In the genomic region with DNA sequence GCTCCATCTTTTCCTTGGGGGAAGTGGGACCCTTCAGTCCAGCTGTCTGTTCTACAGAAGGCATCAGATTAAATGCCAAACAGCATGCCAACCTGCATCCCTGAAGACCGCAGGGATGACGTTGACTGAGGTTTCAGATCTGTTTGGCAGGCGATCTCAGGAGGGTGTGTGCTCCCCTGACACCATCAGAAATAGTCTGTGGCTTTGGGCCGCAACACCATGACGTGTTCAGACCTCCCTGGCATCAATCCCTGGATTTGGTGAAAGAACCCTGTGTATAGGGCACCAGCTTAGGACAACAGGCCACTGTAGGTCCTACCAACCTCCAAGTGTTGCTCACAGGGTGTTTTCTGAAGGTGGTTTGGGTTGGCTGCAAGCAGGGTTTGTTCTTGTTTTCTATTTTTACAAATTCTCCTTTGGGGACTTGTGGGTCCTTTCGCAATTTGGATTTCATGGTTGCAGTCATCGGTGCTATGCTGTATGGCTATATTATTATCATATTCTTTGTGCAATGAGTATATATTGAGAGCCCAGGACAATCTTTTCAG, we compare ENCODE assay signal across 15 mouse cellular contexts.
DNase-seq lines count a peak whose midpoint lies in the region; ATAC-seq and TF ChIP-seq lines count a peak whose summit lies in the region.
"Had no signal": no experiment of that assay in that cellular context is flagged by ENCODE, and none has a peak within 500 bp of the region (broad histone marks: within the 10 kb centered on the region; RNA-seq: fewer than 3 reads in every experiment).

No protein-coding gene starts in this region.

- no peak overlapping the region for H3K9ac ChIP-seq in liver, postnatal 0 days (replicated peaks)
- H3K9ac ChIP-seq in liver, embryonic 12.5 days = no peak overlapping the region
- H3K9ac ChIP-seq: liver, embryonic 14.5 days had no signal

- peak; percentile 53 for DNase-seq in adrenal gland, adult 2 months
- DNase-seq in adrenal gland, postnatal 25 days = no peak
- DNase-seq in liver, postnatal 0 days = no peak
- DNase-seq in adipocyte (ENCODE audit: low spot score) = no peak
- no peak for DNase-seq in kidney, adult 9 months
- DNase-seq: cerebellum, postnatal 25 days; heart, postnatal 36 days; right cerebral cortex, postnatal 25 days had no signal

- no peak for TF ChIP-seq EP300 in liver, postnatal 0 days (IDR thresholded peaks at IDR 0.05; ENCODE audit: low read depth)

- no peak overlapping the region for H3K4me3 ChIP-seq in liver, postnatal 0 days (ENCODE audit: low read depth, low read length)
- no peak overlapping the region for H3K4me3 ChIP-seq in liver, embryonic 12.5 days
- no peak overlapping the region for H3K4me3 ChIP-seq in bone marrow, adult 2 months (replicated peaks; ENCODE audit: control insufficient read depth, low read depth, low read length)
- H3K4me3 ChIP-seq: forebrain, embryonic 10.5 days; midbrain, embryonic 10.5 days had no signal

- H3K4me2 ChIP-seq in liver, postnatal 0 days (ENCODE audit: low read depth, low read length) = no peak overlapping the region
- no peak overlapping the region for H3K4me2 ChIP-seq in liver, embryonic 12.5 days
- H3K4me2 ChIP-seq: heart, embryonic 11.5 days had no signal

- no peak for TF ChIP-seq POLR2A in bone marrow, adult 2 months (IDR thresholded peaks at IDR 0.05; ENCODE audit: borderline replicate concordance, control insufficient read depth, low read depth, low read length)

- WGBS in liver, postnatal 0 days (ENCODE audit: insufficient replicate concordance) = 57% methylated on average over 7 of the region's 7 CpGs
- 71% methylated on average over 7 of the region's 7 CpGs for WGBS in liver, embryonic 12.5 days (ENCODE audit: insufficient replicate concordance)
- 27% methylated on average over 7 of the region's 7 CpGs for WGBS in bone marrow, adult 2 months

- no peak for TF ChIP-seq CTCF in liver, postnatal 0 days (IDR thresholded peaks at IDR 0.05; ENCODE audit: low read depth)
- TF ChIP-seq CTCF in bone marrow, adult 2 months (IDR thresholded peaks at IDR 0.05; ENCODE audit: control insufficient read depth, insufficient read depth, low read length) = no peak

- peaks cover 14% of the 10 kb centered on the region for H3K4me1 ChIP-seq in liver, postnatal 0 days (ENCODE audit: insufficient read depth)
- H3K4me1 ChIP-seq in liver, embryonic 12.5 days = no peaks in the 10 kb centered on the region
- peaks cover 26% of the 10 kb centered on the region for H3K4me1 ChIP-seq in bone marrow, adult 2 months (ENCODE audit: control insufficient read depth, insufficient read depth, low read length)

- H3K9me3 ChIP-seq in liver, postnatal 0 days (ENCODE audit: low read length) = no peaks in the 10 kb centered on the region
- H3K9me3 ChIP-seq in liver, embryonic 12.5 days (replicated peaks) = no peaks in the 10 kb centered on the region
- H3K9me3 ChIP-seq: forebrain, embryonic 10.5 days; midbrain, embryonic 10.5 days had no signal

- ATAC-seq in liver, postnatal 0 days = no peak
- ATAC-seq in liver, embryonic 12.5 days = no peak
- peak; percentile 9 for ATAC-seq in megakaryocyte progenitor cell, adult 5-6 weeks (replicated peaks; ENCODE audit: poor library complexity)

- peak overlapping the region; percentile 79 for H3K27ac ChIP-seq in liver, postnatal 0 days (ENCODE audit: low read depth)
- H3K27ac ChIP-seq in liver, embryonic 12.5 days = no peak overlapping the region
- H3K27ac ChIP-seq in bone marrow, adult 2 months (ENCODE audit: control insufficient read depth, insufficient read depth, low read depth, low read length, poor library complexity) = peak overlapping the region; percentile 95
- H3K27ac ChIP-seq: forebrain, embryonic 10.5 days; liver, embryonic 14.5 days; midbrain, embryonic 10.5 days had no signal

- H3K36me3 ChIP-seq in liver, postnatal 0 days (replicated peaks; ENCODE audit: insufficient read depth, low read length) = no peaks in the 10 kb centered on the region
- no peaks in the 10 kb centered on the region for H3K36me3 ChIP-seq in liver, embryonic 12.5 days
- H3K36me3 ChIP-seq: midbrain, embryonic 10.5 days had no signal

- H3K27me3 ChIP-seq in liver, postnatal 0 days (ENCODE audit: insufficient read depth, low read length) = no peaks in the 10 kb centered on the region
- H3K27me3 ChIP-seq in liver, embryonic 12.5 days (replicated peaks) = no peaks in the 10 kb centered on the region
